Mouse (Mus musculus) frontal cortex, postnatal 14 days (tissue): Measurements from ENCODE around the gene Ttyh3.

Source experiments
- DNase-seq, 2 experiments: peaks; one replicate each; pipeline ENCODE4 v3.0.0; 2022; ENCODE audit warnings: low spot score in 2 of 2

The Ttyh3 gene

GRCm38 (mm10) chr5:140609511-140610272 lies 39.1 kb downstream of the Ttyh3 start:
- no peak for DNase-seq

GRCm38 (mm10) chr5:140608634-140609015 lies 40.2 kb downstream of the Ttyh3 start:
- no peak for DNase-seq

- DNase-seq, result no peak
These were observed 40.8 kb downstream of the Ttyh3 start for GRCm38 (mm10) chr5:140607836-140608633.

- DNase-seq, result peak; percentile 72 to 85
These were observed 41.6 kb downstream of the Ttyh3 start, which contains the start of gene Lfng for GRCm38 (mm10) chr5:140607001-140607835. Gene Lfng (plus strand): TSS chr5:140607320.

- no peak for DNase-seq
These were observed 42.4 kb downstream of the Ttyh3 start for GRCm38 (mm10) chr5:140606386-140606785.

GRCm38 (mm10) chr5:140605228-140605627 lies 43.6 kb downstream of the Ttyh3 start:
- no peak for DNase-seq

GRCm38 (mm10) chr5:140604386-140604785 lies 44.4 kb downstream of the Ttyh3 start:
- no peak for DNase-seq

- DNase-seq, result no peak
These were observed 46.3 kb downstream of the Ttyh3 start for GRCm38 (mm10) chr5:140602540-140602939.

- no peak for DNase-seq
These were observed 47.1 kb downstream of the Ttyh3 start for GRCm38 (mm10) chr5:140601712-140602111.

- DNase-seq, result no peak
These were observed 48.9 kb downstream of the Ttyh3 start for GRCm38 (mm10) chr5:140599939-140600338.

GRCm38 (mm10) chr5:140597787-140598186 lies 51.0 kb downstream of the Ttyh3 start:
- DNase-seq, result no peak

- DNase-seq, result no peak
These were observed 51.8 kb downstream of the Ttyh3 start for GRCm38 (mm10) chr5:140596927-140597588.

- DNase-seq, result no peak
These were observed 52.4 kb downstream of the Ttyh3 start for GRCm38 (mm10) chr5:140596426-140596825.

GRCm38 (mm10) chr5:140594846-140595245 lies 54.0 kb downstream of the Ttyh3 start:
- no peak for DNase-seq

- DNase-seq, result no peak
These were observed 59.6 kb downstream of the Ttyh3 start for GRCm38 (mm10) chr5:140589082-140589774.

- no peak for DNase-seq
These were observed 65.0 kb downstream of the Ttyh3 start for GRCm38 (mm10) chr5:140583732-140584368.

- DNase-seq, result no peak
These were observed 65.7 kb downstream of the Ttyh3 start for GRCm38 (mm10) chr5:140582995-140583731.

GRCm38 (mm10) chr5:140581569-140581968 lies 67.3 kb downstream of the Ttyh3 start:
- no peak for DNase-seq

- no peak for DNase-seq
These were observed 69.1 kb downstream of the Ttyh3 start for GRCm38 (mm10) chr5:140579771-140580170.

GRCm38 (mm10) chr5:140579221-140579620 lies 69.6 kb downstream of the Ttyh3 start:
- no peak for DNase-seq
